Mouse (Mus musculus): ENCODE data around the gene Tes.
A peak's percentile ranks its signal among the peaks of the same experiment; 100 is the strongest.
"Not testable (repeated sequence)": the region's sequence is repeated elsewhere in the genome, so short reads cannot be mapped to it uniquely, and the experiment has no call there.

Gene Tes

DNA sequence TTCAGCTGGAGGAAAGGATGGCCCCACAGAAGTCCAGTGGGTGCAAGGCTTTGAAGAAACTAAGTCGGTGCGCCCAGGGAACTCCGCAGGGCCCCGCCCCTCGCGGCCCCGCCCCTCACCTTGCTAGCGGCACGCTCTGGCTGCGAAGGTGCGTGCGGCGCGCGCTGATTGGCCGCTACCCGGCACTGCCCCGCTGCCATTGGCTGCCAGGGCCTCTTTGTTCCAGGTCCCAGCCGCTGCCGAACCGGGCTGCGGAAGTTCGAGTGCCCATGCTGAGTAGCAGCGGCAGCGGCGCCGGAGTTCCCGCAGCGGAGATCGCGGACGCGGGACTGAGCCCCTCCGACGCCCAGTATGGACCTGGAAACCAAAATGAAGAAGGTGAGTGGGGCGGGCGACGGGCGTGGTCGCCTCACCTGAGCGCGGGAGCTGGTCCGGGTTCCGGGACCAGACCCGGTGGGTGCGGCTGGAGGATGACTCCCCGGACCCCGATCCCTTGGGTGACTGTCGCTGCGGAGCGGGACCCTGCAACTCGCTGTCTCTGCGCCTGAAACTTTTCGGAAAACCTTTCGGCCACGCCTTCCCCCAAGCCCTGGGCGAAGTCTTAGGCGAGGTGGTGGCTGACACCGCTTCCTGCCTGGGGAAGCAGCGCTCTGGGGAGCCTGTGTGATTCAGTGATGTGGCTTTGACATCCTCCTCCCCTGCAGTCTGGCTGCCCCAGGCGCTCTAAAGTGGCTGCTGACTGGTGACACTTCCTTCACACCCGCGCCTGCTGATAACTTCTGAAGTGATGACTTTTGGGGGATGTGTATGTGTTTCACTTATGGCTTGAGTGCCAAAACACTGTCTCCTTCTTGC, at the start of gene Tes:
Tes (plus strand) TSS at position 214 of the 855 bp plus-strand sequence.
- peak; percentile 47 to 53 for DNase-seq (ENCODE audit: low spot score in 2 of 2)

DNA sequence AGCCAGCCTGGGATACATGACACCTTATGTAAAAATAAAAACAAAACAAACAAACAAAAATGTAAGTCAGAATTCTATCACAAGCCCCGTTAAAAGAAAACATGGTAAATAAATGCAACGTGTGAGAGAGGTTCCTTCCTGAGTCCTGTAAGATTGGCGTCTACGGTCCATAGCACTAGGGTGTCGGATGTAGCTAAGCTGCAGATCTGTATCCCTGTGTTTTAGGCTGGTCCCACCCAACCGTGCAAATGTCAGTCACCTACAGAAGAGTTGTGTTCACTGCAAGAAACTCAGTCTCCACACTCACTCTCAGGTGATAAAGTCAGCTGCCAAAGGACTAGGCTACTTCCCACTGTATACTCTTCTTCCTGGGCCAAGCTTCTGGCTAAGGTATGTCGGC, 39.1 kb upstream of the Tes start:
- no peak for DNase-seq (ENCODE audit: low spot score in 2 of 2)

DNA sequence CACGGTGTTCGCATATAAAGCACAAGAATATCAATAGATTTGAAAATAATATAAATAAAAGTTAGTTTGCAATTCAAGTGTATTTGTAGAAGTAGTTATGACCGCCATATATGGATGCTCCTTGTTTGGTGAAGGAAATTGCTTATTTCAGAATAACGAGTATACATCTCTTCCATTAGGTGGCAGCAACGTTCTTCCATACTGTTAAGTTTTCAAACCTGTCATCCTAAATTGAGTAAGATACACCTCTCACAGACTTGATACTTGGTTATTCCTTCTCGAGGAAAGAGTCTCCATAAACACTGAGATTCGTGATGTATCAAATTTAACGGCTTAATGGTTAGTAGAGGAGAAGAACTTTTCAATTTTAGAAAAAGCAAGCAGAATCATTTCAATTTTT, 37.4 kb upstream of the Tes start:
- DNase-seq (ENCODE audit: low spot score in 2 of 2): no peak

DNA sequence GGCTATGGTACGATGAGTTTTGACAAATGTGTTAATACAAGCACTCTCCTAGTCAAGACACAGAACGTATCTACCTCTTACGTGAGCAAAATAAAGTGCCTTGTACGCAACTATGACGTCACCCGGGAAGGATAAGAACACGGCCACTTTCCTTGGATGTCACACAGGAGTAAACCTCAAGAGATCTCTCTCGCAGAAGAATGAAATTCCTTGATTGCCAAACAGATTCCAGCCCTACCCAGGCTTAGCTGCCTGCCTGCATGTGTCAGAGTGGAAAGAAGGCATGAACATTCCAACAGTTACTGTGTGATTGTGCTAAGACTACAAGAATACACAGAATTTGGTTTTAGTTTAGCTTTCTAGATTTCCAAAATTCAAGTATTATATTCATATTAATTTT, 36.1 kb upstream of the Tes start:
- DNase-seq (ENCODE audit: low spot score in 2 of 2): no peak

DNA sequence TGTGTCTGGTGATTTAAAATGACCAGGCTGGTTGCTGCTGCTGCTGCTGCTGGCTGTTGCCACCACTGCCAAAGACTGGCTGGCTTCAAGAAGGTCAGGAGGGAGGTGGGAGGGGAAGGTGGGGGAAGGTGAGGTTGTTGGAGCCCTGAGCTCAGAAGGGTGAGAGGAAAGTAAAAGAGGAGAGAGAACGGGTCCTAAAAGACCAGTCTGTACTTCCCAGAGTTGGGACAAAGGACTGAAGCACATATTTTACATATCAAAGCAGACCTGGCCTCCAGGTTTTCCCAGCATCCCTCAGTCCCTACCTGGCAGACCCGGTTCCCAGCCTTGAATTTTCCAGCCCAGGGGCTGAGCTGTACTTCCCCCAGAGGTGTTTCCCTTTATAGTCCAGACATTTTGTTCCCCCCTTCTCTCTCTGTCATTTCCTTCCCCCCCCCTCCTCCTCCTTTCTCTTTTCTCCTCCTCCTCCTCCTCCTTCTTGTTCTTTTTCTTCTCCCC, 32.7 kb upstream of the Tes start:
- no peak for DNase-seq (ENCODE audit: low spot score in 2 of 2)

DNA sequence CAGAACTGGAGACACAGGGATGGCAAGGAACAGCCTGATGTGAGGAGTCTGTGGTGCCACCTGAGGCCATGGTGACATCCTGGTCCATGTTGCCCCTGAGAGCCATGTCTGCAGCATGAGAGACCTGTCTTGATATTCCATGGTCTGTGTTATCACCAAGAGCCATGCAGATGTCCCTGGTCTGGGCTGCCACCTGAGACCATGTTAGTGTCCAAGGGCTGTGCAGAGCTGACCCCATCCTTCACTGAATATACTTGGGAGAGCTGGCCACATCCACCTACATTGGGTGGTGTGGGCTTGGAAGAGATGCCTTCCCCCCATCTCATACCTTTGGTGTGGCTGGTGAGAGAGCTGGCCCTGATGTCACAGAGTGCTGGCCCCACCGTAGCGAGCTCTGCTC, 30.9 kb upstream of the Tes start:
- DNase-seq (ENCODE audit: low spot score in 2 of 2): no peak

DNA sequence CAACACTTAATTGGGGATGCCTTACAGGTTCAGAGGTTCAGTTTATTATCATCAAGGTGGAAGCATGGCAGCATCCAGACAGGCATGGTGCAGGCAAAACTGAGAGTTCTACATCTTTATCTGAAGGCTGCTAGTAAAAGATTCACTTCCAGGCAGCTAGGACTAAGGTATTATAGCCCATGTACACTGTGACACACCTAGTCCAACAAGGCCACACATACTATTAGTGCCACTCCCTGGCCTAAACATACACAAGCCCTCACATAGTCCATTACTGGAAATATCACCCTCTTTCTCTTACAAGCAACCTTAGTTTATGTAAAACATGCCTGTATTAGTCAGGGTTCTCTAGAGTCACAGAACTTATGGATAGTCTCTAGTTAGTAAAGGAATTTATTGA, 29.7 kb upstream of the Tes start:
- DNase-seq (ENCODE audit: low spot score in 2 of 2): no peak

DNA sequence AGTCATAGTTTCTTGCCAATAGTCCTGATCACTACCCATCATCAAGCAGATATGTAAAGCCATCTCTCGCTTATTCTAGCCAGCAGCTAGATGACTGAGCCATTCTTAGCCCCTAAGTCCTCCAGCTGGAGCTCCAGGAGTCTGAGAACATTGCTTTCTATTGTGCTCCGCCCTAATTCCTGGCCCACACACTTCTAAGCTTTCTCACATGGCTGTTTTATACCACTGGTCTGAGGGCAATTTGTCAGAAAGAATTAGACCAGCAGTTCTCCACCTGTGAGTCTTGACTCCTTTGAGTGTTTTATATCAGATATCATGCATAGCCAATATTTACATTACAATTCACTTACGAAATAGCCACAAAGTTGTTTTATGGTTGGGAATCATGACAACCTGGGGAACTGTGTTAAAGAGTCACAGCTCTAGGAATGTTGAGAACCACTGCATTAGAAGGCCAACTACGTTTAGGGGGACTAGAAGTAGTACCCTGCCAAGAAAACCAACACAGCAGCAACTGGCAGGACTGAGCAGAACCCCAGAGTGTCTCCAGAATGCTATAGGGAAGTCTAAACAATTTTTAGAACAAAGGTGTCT, 13.4 kb upstream of the Tes start:
- no peak for DNase-seq (ENCODE audit: low spot score in 2 of 2)

DNA sequence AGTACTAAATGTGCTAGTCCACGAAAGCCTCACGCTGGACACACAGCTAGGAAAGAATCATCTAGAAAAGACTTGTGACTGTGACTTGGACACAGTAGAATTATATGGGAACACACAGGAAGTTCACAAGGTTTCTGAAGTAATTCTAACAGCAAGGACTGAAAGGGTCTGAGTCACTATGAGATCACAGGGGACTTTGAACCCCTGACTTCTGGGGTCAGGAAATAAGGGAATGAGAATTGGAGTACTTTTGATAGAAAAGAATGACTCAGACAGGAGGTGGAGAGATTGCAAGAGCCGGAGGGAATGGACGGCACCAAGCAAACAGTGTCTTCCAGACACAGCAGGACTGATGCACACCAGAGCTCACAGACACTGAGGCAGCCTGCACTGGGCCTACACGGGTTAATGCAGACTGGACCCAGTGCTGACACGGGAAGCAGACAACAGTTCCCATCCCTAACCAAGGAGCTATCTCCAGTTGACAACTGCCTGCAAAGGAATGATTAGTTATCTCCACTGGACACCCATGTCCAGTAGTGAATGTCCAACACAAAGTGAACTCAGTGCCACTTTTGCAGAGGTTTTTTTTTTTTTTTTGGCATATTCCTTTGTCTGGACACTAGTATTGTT, 11.8 kb upstream of the Tes start:
- DNase-seq (ENCODE audit: low spot score in 2 of 2): no peak

DNA sequence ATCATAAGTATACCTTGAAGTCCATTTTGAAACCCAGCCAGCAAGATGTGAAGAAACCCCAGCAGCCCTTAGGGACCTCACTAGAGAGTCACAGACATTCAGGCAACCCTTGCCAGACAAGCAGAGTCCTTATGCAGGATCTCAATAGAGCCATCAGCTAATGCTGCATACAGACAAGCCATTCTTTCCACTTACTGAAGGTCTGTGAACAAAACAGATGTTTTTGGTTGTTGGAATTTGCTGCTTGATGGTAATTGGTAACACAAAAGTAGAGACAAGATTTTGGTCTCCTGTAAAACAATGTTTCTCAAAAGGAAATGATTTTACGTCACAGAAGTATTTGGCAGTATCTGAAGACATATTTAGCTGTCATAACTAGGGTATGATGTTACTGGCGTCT, 10.2 kb upstream of the Tes start:
- DNase-seq (ENCODE audit: low spot score in 2 of 2): no peak

DNA sequence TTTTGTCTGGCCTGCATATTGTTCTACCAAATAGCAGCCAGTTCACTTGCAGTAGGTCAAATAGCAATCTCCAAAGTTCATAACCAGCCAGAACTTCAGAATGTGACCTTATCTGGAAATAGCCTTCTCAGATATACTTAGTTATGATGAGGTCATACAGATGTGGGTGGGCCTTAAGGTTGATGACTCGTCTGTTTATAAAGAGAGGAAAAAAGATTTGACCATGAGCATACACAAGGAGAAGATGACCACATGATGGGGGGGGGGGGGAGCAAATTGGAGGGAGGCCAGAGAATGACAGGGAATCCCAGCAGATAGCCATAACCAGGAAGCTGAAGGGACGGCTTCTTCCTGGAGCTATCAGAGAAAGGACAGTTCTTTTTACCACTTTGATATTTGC, 9.3 kb upstream of the Tes start:
- DNase-seq (ENCODE audit: low spot score in 2 of 2): no peak

DNA sequence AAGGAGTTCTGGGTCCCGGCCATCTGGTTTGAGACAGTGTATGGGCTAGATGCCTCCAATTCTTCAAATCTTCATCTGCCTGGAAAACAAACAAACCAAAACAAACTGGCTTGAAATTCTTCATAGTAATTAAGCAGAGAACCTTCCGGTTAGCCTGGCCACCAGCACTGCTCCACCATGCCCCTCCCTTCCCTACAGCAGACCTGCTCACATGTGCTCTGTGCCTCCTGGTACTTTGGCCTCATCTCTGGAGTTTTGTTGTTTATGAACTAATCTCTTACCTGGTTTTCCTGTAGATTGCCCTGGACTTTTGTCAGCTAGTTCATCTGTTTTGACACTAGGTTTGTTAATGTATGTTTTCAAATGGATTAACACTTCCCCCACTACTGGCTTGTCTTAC, 5.4 kb upstream of the Tes start:
- DNase-seq (ENCODE audit: low spot score in 2 of 2): no peak

DNA sequence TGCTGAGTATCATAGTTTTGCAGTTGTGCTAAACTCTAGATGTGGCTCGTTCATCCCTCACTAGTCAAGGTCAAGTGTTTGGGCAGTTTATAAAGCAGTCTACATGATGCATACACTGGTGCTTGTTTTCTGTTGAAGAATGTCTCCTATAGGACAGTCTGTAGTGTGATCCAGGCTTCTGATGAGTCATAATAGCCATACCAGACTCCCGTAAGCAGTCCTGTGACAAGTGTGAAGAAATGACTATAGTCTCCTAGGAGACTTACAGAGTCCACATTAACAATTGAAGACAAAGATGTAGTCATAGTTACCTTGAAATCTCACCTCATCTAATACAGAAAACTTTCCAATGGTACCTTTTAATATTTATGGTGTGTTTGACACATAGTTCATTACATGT, 4.8 kb upstream of the Tes start:
- DNase-seq (ENCODE audit: low spot score in 2 of 2): no peak

DNA sequence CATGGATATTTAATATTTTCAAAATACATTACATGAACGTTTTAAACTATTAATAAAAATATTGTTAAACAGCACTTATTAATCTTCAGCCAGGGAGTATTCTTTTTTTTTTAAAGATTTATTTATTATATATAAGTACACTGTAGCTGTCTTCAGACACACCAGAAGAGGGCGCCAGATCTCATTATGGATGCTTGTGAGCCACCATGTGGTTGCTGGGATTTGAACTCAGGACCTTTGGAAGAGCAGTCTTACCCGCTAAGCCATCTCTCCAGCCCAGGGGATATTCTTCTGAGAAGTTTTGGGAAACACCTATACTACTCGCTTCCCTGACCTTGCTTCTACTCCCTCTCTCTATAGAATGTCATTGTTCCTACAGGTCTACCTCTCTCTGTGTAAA, 3.1 kb upstream of the Tes start:
- DNase-seq (ENCODE audit: low spot score in 2 of 2): not testable (repeated sequence)

DNA sequence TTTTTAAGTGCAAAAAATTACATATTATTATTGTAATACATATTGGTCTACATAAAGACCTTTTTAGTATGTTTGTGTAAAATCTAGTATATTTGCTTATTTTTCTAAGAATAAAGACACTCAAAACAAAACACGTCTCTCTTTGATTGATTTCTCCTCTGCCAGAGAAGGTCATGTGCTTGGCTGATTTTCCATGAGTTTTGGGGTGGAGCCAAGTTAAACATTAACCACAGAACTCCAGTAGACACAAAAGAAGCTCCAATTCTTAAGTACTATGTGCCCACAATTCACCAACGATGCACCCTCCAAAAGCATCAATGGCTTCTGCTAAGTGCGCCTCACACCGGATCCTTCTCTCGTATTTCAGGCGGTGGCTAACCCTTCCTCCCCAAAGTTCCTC, 2.6 kb upstream of the Tes start:
- DNase-seq (ENCODE audit: low spot score in 2 of 2): no peak

DNA sequence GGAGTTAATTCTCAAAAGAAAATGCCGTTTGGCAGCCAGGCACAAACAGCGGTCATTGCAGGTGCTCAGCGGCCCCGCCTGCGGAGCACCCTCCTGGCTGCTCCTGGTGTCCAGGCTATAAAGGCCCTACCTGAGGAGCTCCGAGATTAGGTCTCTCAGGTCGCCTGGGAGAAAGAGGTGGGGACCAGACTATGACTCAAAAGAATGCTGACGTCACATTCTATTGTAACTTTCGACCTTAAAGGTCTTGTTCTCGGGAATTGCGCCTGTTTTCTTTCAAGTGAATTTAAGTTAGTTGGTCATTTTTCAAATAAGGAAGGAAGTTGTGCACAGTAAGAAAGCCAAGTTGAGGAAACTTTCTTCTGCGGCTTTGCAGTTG, 831 bp downstream of the Tes start:
- no peak for DNase-seq (ENCODE audit: low spot score in 2 of 2)

DNA sequence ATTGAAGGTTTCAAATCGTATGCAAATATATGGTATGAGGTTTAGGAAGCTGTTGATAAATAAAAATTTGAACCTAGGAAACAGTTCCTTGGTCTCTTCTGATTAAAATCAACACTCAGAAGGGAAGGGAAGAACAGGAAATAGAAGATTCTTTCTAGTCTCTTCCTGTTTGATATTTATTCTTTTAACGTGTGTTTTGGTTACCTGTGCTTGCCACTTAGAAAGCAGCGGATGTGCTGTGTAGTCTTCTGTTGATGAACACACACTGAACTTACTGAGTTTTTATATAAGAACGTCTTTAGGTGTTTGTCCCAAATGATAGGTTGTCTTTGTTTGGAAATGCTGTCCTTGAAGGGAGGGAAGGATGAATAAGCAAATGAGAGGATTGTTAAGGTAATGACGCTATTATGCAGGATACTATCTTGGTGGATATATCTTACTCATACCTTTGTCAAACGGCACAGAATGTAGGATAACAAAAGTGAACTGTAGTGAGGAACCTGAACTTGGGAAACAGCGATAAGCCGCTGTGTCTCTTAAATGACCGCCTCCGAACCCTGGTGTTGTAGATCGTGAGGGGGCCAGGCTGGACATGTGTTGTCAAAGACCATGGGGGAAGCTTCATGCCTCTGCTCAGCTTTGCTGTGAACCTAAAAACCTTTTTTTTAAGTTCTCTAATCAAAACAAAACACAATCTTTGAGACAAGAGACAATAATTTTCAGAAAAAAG, 1.4 kb downstream of the Tes start:
- DNase-seq (ENCODE audit: low spot score in 2 of 2): no peak

DNA sequence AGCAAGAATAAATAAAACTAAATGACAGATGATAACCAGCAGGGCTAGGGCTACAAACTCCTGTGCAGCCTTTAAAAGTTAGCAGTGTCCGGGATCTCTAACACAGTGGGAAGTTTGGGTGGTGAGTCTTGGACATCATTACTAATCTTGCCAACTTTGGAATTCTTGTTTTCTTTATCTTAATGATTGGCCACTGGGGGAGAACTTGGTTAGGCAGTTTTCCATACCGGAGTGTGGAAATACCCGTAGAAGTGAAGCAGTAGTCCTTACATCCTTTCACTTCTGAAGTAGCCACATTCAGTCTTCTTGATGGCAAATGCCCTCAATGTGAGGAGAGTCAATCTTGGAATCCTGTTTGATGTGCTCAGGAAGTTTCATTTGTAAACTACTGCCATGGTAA, 7.0 kb downstream of the Tes start:
- no peak for DNase-seq (ENCODE audit: low spot score in 2 of 2)

DNA sequence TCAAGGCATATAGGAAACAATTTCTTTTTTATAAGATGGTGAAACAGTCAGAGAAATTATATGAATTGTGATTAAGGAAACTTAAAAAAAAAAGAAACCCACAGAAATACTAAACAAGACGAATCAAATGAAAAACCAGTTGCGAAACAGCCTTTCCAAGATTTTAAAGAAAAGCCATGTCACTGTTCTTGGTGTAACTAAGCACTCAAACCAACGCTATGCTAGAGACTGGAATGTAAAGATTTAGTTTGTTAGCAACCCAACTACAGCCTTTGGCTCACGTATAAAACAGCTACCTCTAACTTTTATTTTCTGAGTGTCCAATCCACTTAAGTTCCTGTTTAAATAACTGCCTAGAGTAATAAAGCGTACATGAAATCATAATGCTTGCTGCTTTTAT, 7.4 kb downstream of the Tes start:
- no peak for DNase-seq (ENCODE audit: low spot score in 2 of 2)

DNA sequence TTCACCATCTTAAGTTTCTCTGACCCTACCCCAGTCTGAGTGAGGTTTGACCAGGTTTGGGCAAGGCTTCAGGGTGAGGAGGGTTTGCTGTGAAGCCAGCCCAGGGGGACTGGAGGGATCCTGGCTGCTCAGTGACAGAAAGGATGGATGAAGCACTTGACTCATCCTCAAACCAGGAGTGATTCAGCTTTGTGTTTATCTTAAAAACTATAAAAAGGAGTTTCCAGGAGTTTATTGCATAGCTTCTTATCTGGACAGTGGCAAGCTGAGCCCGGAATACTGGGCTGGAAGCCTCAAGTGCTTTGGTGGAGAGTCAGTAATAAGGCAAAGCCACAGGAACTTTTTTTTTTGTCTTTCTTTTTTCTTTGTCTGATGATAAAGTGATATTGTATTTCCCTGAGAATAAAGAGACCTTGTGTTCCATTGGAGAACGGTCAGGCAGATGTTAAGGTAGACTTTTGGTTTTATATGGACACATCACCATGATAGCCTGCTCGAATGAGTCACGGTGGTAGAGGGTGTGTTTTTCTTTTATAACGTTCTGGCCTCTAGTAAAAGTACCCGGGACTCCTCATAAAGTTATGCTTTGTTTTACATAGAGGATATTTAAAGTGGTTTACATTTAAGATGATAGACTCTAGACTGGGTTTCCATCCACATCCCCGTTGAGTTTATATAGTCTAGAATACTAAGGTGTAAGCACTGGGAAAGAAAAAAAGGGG, 8.0 kb downstream of the Tes start:
- DNase-seq (ENCODE audit: low spot score in 2 of 2): no peak

DNA sequence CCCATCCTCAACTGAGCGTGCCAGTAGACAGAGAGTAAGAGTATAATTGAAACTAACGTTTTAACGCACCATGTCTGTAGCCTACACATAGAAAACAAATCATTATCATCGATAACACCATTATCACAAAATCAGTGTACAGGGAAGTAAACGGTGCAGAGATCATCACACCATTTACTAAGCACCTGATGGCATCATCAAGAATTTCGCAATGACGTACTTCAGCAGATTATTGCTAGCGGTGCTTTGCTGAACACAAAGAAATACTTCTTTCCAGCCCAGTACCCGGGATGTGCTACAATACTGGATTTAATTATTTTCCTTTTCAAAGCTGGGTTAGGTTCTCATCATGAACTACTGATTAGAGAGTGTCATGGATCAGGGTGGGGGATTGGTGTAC, 12.3 kb downstream of the Tes start:
- no peak for DNase-seq (ENCODE audit: low spot score in 2 of 2)

DNA sequence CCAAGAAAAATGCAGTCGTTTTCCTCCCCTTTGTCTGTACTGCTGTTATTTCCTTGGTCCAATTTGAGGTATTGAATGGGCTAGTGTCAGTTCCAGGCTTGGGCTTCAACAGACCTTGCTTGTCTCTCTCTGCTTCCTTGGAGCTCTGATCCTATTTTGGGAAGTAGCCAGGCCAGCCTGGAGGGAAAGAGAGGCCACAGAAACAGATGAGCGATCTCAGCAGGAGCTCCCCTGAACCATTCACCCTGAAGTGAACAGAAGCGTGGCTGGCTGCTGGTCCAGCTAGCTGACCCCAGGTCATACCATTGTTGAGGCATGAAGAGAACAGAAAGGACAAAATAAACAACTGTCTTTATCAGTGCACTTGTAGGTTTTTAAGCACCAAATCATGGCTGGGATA, 12.8 kb downstream of the Tes start:
- DNase-seq (ENCODE audit: low spot score in 2 of 2): no peak

Measured in right cerebral cortex, adult 2 months (tissue).